Mouse (Mus musculus): ENCODE measurements around the gene Tat. TPM values are rescaled to one million over a fixed set of nuclear protein-coding genes. Genes with fewer than 3 reads are reported as not detected.
A peak's percentile ranks its signal among the peaks of the same experiment; 100 is the strongest.

Gene Tat
- polyA plus RNA-seq, 1 experiment from 2014 or later: 0.45 TPM

DNA sequence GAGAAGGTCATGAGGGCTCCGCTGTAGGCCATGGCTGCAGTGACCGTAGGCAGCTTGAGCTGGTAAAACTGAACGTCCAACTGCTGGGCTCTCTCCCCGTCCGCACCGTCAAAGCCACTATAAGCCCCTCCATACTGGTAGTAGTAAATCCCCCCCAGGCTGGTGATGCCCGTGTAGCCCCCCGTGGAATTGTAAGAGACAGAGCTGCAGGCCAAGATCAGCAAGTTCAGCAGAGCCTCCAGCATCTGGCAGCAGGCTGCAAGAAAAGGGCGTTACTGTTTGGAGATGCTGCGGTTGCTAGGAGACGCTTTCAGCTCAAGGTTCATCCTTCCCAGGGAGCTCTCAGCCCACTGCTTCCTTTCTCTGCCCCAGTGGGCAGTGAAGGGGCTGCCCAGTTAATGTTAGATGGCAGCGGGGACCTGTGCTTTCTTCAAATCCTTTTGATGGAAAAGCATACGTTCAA lies 35.7 kb upstream of the Tat start:
- H3K4me2 ChIP-seq (ENCODE audit: low read depth, low read length): no peak overlapping the region
- no peak overlapping the region for H3K27ac ChIP-seq (ENCODE audit: low read length)
- 50% methylated on average over 13 of the region's 13 CpGs for WGBS (ENCODE audit: insufficient replicate concordance)
- no peaks in the 10 kb centered on the region for H3K36me3 ChIP-seq (ENCODE audit: control insufficient read depth, insufficient read depth)
- no peak for ATAC-seq (ENCODE audit: low read depth)
- no peak overlapping the region for H3K9ac ChIP-seq (ENCODE audit: low read depth, low read length)
- H3K4me3 ChIP-seq (ENCODE audit: low read depth, low read length): no peak overlapping the region
- no peaks in the 10 kb centered on the region; the same call in 1 of the 2 replicates for H3K4me1 ChIP-seq (ENCODE audit: control insufficient read depth, low read depth, low read length)
- H3K9me3 ChIP-seq (replicated peaks; ENCODE audit: control insufficient read depth, low read length): no peaks in the 10 kb centered on the region
- peaks cover 7% of the 10 kb centered on the region for H3K27me3 ChIP-seq (ENCODE audit: control insufficient read depth, insufficient read depth, low read depth, low read length)

DNA sequence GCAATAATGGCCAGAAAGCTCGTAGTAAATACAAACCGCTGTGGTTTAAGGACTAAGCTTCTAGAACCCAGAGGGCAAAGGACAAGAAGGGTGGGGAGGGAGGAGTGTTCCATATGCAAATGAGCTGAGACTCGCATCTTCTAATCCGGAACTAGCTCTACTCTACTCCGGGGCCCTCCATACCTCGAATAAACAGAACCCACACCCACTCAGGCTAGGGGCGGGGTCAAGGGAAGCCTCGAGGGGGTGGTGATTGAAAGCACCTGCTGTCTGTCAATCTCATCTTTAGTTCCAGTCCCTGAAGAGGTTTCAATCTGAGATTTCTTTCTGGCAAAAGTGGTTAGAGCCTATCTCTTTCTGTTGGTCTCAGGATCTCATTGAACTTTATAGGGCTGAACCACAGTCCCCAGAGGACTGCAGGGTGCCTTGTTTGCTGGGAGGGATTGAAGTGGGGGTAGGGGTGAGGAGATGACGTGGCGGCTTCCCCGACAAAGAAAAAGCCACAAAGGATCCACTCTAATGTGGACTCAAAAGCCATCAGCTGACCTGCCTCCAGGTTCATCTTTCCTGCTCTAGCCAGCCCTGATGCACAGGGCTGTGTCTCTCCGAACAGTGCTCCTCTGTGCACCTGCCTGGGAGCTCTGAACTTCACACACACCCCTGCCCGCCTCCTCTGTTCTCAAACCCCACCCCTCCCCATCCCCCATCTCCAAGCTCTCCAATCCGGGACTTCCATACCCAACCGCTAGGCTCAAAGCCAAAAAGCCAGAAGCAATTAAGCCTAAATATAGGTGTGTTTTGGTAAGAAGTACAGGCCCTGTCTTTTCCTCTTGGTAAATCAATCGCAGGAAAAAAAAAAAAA lies 32.8 kb upstream of the Tat start:
- H3K4me3 ChIP-seq (ENCODE audit: low read depth, low read length): no peak overlapping the region
- no peaks in the 10 kb centered on the region for H3K9me3 ChIP-seq (replicated peaks; ENCODE audit: control insufficient read depth, low read length)
- 0 out of 2 replicates have a peak overlapping the region, but pooled peaks have one; percentile 0 for H3K4me2 ChIP-seq (ENCODE audit: low read depth, low read length)
- H3K9ac ChIP-seq (ENCODE audit: low read depth, low read length): no peak overlapping the region
- H3K36me3 ChIP-seq (ENCODE audit: control insufficient read depth, insufficient read depth): no peaks in the 10 kb centered on the region
- ATAC-seq (ENCODE audit: low read depth): peak; percentile 35; the same call in 1 of the 2 replicates
- H3K4me1 ChIP-seq (ENCODE audit: control insufficient read depth, low read depth, low read length): peaks cover 5% of the 10 kb centered on the region
- WGBS (ENCODE audit: insufficient replicate concordance): 15% methylated on average over 16 of the region's 16 CpGs
- H3K27me3 ChIP-seq (ENCODE audit: control insufficient read depth, insufficient read depth, low read depth, low read length): peaks cover 32% of the 10 kb centered on the region
- H3K27ac ChIP-seq (ENCODE audit: low read length): no peak overlapping the region

DNA sequence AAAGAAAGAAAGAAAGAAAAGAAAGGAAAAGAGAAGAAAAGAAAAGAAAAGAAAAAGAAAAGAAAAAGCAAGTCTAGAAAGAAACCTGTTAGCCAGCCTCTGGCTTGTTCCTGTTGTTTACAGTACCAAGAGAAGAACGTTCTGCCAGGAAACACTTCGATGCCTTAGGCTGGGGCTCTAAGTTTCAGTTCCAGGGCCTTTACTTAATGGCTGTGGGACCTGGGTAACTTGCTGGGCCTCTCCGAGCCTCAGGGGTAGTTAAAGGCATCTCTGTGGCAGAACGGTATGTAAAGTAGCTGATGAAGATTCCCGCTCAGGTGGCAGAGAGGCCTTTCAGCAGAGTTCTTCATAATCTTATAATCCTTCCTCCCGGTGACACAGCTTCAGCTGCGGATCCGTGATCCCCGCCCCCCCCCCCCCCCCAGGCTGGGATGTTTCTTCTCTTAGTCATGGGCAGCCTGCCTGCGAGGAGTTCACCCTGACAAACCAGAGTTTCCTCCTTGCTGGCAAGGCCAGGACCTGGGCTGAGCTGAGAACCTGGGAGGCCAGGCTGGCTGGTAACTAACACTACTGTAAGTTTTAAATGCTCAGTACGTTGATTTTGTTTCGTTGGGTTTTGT lies 32.1 kb upstream of the Tat start:
- Histone ChIP-seq H3K9ac (ENCODE audit: low read depth, low read length) (no peak overlapping the region), H3K36me3 (ENCODE audit: control insufficient read depth, insufficient read depth) (no peaks in the 10 kb centered on the region), H3K4me3 (ENCODE audit: low read depth, low read length) (no peak overlapping the region), H3K4me2 (ENCODE audit: low read depth, low read length) (no peak overlapping the region), H3K4me1 (ENCODE audit: control insufficient read depth, low read depth, low read length) (peaks cover 5% of the 10 kb centered on the region), H3K27me3 (ENCODE audit: control insufficient read depth, insufficient read depth, low read depth, low read length) (peaks cover 32% of the 10 kb centered on the region), H3K9me3 (replicated peaks; ENCODE audit: control insufficient read depth, low read length) (no peaks in the 10 kb centered on the region), H3K27ac (ENCODE audit: low read length) (no peak overlapping the region)
- no peak for ATAC-seq (ENCODE audit: low read depth)
- 31% methylated on average over 12 of the region's 12 CpGs for WGBS (ENCODE audit: insufficient replicate concordance)

DNA sequence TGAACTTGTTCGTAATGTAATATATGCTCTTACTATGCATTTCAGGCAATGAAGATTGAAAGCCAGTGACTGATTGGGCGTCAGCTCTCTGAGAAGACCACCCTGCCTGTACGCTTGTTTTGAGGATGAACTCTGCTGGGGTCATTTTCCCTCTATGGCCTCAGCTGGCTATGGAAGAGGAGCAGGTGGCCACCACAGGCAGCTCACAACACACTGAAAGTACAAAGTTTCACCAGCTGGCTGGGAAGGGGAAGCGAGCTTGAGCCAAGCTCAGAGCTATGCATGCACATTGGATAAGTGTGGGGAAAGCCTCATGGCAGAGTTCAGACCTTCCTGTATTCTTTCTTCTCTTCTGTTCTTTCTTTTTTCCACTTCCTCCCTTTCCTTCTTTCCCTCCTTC lies 31.1 kb upstream of the Tat start:
- H3K27me3 ChIP-seq (ENCODE audit: control insufficient read depth, insufficient read depth, low read depth, low read length): peaks cover 34% of the 10 kb centered on the region
- WGBS (ENCODE audit: insufficient replicate concordance): 67% methylated on average over 4 of the region's 4 CpGs

DNA sequence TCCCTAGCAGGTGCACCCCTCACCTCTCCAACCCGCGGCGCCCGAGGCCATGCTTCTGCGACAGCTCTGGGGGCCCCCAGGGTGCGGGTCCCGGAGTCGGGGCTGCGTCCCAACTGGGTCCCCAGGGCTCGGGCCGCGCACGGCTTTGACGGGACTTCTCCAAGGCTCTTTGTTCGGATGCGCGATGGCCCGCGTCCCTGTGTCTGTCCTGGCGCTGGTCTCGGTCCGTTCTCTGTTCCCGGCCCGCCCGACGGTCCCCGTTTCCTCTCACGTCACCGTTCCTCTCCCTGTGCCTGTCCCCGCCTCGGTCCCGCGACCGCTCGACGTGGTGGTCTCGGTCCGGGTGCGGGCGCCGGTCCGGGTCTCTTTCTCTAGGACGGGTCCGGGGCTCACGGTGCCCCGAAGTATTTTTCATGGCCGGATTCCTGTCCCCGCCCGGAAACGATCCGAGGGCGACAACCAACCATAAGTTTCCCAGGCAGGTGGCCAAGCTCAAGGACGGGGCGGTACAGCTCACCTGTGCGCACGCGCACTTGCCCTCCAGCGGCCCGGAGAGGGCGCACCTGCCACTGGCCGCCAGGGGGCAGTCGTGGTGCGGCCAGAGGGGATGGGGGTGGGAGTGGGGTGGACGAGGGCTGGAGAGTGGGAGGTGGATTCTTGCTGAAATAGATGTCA lies 28.4 kb upstream of the Tat start, which contains the start of gene Marveld3:
TSS of gene Marveld3 (minus strand) at position 511 of the 675 bp plus-strand sequence.
- WGBS (ENCODE audit: insufficient replicate concordance): 3% methylated on average over 64 of the region's 64 CpGs
- H3K9me3 ChIP-seq (replicated peaks; ENCODE audit: control insufficient read depth, low read length): no peaks in the 10 kb centered on the region
- peak within 1 kb of the TSS; percentile 46 for H3K4me3 ChIP-seq (ENCODE audit: low read depth, low read length)
- no peak within 1 kb of the TSS for H3K9ac ChIP-seq (ENCODE audit: low read depth, low read length)
- ATAC-seq (ENCODE audit: low read depth): no peak
- H3K36me3 ChIP-seq (ENCODE audit: control insufficient read depth, insufficient read depth): no peaks in the 10 kb centered on the region
- peaks cover 5% of the 10 kb centered on the region for H3K4me1 ChIP-seq (ENCODE audit: control insufficient read depth, low read depth, low read length)
- H3K4me2 ChIP-seq (ENCODE audit: low read depth, low read length): peak within 1 kb of the TSS; percentile 60
- H3K27me3 ChIP-seq (ENCODE audit: control insufficient read depth, insufficient read depth, low read depth, low read length): peaks cover 34% of the 10 kb centered on the region
- no peak within 1 kb of the TSS for H3K27ac ChIP-seq (ENCODE audit: low read length)

More for the DNA sequence above, 31.1 kb upstream of the Tat start:
- Histone ChIP-seq H3K9ac (ENCODE audit: low read depth, low read length) (no peak overlapping the region), H3K4me2 (ENCODE audit: low read depth, low read length) (no peak overlapping the region), H3K4me3 (ENCODE audit: low read depth, low read length) (no peak overlapping the region), H3K9me3 (replicated peaks; ENCODE audit: control insufficient read depth, low read length) (no peaks in the 10 kb centered on the region), H3K4me1 (ENCODE audit: control insufficient read depth, low read depth, low read length) (peaks cover 5% of the 10 kb centered on the region), H3K36me3 (ENCODE audit: control insufficient read depth, insufficient read depth) (no peaks in the 10 kb centered on the region), H3K27ac (ENCODE audit: low read length) (no peak overlapping the region)
- no peak for ATAC-seq (ENCODE audit: low read depth)

DNA sequence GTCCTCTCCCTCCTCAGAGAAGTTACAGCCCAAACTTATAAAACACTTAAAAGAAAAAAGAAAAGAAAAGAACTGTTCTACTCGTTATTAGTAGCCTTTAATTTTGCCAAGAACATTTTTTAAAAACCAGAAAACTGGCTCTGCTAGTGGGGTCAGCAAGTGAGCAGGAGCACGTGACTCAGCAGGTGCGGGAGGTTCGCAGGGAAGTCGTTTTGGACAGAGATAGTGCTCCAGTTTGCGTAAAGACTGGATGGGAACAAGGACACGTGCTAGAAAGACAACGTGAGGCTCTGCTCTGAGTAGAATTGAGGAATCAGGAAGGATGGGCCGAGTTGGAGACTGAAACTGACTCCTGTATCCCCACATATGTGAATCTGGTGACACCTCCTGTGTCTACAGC lies 27.3 kb upstream of the Tat start:
- H3K4me1 ChIP-seq (ENCODE audit: control insufficient read depth, low read depth, low read length): peaks cover 5% of the 10 kb centered on the region
- no peak overlapping the region for H3K4me3 ChIP-seq (ENCODE audit: low read depth, low read length)
- no peak for ATAC-seq (ENCODE audit: low read depth)
- no peak overlapping the region for H3K9ac ChIP-seq (ENCODE audit: low read depth, low read length)
- no peak overlapping the region for H3K4me2 ChIP-seq (ENCODE audit: low read depth, low read length)
- H3K36me3 ChIP-seq (ENCODE audit: control insufficient read depth, insufficient read depth): no peaks in the 10 kb centered on the region
- 48% methylated on average over 9 of the region's 9 CpGs for WGBS (ENCODE audit: insufficient replicate concordance)
- H3K9me3 ChIP-seq (replicated peaks; ENCODE audit: control insufficient read depth, low read length): no peaks in the 10 kb centered on the region
- H3K27me3 ChIP-seq (ENCODE audit: control insufficient read depth, insufficient read depth, low read depth, low read length): peaks cover 34% of the 10 kb centered on the region
- H3K27ac ChIP-seq (ENCODE audit: low read length): no peak overlapping the region

DNA sequence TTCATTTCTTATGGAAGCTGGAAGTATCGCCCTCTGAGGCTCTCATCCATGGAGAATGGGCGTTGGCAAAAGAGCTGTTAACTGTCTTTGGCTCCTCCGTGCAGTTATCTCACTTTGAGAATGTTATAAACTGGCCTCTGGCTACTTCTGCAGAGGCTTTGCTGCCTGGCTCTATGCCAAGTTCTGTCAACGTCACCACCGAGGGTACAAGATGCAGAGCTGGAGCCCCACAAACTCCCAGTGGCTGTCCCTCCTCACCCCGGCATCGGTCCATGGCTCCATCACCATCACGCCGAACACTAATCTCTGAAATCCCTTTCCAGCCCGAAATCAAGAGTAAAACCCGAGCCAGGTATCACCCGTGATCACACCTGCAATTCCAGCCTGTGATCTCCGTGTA lies 26.8 kb upstream of the Tat start:
- Histone ChIP-seq H3K27me3 (ENCODE audit: control insufficient read depth, insufficient read depth, low read depth, low read length) (peaks cover 39% of the 10 kb centered on the region), H3K9ac (ENCODE audit: low read depth, low read length) (no peak overlapping the region), H3K4me1 (ENCODE audit: control insufficient read depth, low read depth, low read length) (peaks cover 5% of the 10 kb centered on the region), H3K36me3 (ENCODE audit: control insufficient read depth, insufficient read depth) (no peaks in the 10 kb centered on the region), H3K27ac (ENCODE audit: low read length) (no peak overlapping the region), H3K4me3 (ENCODE audit: low read depth, low read length) (no peak overlapping the region), H3K9me3 (replicated peaks; ENCODE audit: control insufficient read depth, low read length) (no peaks in the 10 kb centered on the region), H3K4me2 (ENCODE audit: low read depth, low read length) (no peak overlapping the region)
- ATAC-seq (ENCODE audit: low read depth): no peak
- WGBS (ENCODE audit: insufficient replicate concordance): 53% methylated on average over 13 of the region's 13 CpGs

DNA sequence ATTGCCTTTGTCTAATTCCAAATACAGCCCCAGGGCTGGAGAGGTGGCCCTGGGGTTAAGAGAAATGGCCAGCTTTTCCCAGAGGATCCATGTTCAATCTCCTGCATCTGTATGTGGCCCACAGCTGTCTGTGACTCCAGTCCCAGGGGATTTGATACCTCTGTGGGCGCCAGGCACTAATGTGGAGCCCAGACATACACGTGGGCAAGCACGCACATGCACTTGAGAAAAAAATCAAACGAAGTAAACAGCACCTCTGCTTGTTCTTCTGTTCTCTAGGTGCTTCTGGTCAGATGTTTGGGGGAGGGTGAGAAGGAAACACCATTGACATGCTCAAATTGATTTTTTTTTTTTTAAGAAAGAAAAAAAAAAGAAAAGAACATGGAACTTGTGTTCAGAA lies 26.1 kb upstream of the Tat start:
- Histone ChIP-seq H3K27me3 (ENCODE audit: control insufficient read depth, insufficient read depth, low read depth, low read length) (peaks cover 41% of the 10 kb centered on the region), H3K4me3 (ENCODE audit: low read depth, low read length) (no peak overlapping the region), H3K4me1 (ENCODE audit: control insufficient read depth, low read depth, low read length) (peaks cover 5% of the 10 kb centered on the region), H3K9me3 (replicated peaks; ENCODE audit: control insufficient read depth, low read length) (no peaks in the 10 kb centered on the region), H3K4me2 (ENCODE audit: low read depth, low read length) (no peak overlapping the region), H3K27ac (ENCODE audit: low read length) (no peak overlapping the region), H3K9ac (ENCODE audit: low read depth, low read length) (no peak overlapping the region), H3K36me3 (ENCODE audit: control insufficient read depth, insufficient read depth) (no peaks in the 10 kb centered on the region)
- no peak for ATAC-seq (ENCODE audit: low read depth)
- WGBS (ENCODE audit: insufficient replicate concordance): 61% methylated on average over 4 of the region's 4 CpGs
